Mouse (Mus musculus) thymus, postnatal 36 days (tissue): ENCODE measurements at regions not wholly inside any gene's neighbourhood (a gene's known extent, or its start where the extent isn't known, plus 50 kb on each side); places are given as distances from the start of the nearest gene placed in this dataset.
A peak's percentile ranks its signal among the peaks of the same experiment; 100 is the strongest.

ENCODE experiments used
- DNase-seq, 2 experiments: peaks; one replicate each; pipeline ENCODE4 v3.0.0; 2022; ENCODE audit warnings: mixed read lengths in 2 of 2

GRCm38 (mm10) chr5:16424745-16425144 is 128.6 kb upstream of the Hgf start:
- no peak for DNase-seq

GRCm38 (mm10) chr5:16425302-16425701 is 128.0 kb upstream of the Hgf start:
- DNase-seq: no peak

- no peak for DNase-seq
These were observed 127.0 kb upstream of the Hgf start for GRCm38 (mm10) chr5:16426306-16426705.

DNA sequence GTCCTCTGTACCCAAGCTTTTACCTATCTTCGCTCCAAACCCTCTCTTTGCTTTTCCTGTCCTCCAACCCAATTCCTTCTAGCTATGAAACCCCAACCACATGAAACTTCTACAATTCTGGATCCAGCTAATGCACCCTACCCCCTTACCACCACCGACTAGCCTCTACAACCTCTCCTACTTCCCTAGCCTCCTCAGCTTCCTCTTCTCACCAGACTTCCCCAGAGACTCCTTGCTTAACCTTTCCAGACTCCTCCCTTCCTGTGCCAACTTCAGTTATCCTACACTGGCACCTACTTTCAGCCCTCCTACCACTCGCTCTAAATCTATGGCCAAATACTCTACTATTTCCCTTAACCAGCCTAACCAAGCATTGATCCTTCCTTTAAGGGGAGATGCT is 118.7 kb upstream of the Hgf start:
- no peak for DNase-seq

GRCm38 (mm10) chr5:16445056-16445455 is 108.2 kb upstream of the Hgf start:
- DNase-seq: peak; percentile 6 to 32

- DNase-seq: no peak
These were observed 106.3 kb upstream of the Hgf start for GRCm38 (mm10) chr5:16446977-16447376.

DNA sequence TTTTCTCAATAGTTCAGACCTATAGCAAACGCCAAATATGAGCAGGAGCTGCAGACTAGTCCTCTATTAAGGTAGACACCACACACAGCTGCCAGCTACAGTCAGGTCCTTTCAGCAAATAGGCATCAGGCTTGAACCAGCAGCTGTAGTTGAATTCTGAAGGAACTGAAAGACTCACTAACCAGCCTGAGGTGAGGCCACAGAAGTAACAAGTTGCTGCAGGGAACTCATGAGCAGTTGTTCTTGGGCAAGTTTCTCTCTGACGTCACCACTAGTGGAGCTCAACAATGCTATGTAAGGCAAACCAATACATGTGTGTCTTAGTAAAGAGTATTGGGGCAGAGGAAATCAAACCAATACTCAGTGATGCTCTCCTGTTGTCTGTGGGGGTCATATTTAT is 91.5 kb upstream of the Hgf start:
- DNase-seq: no peak

- no peak for DNase-seq
These were observed 87.0 kb upstream of the Hgf start for GRCm38 (mm10) chr5:16466266-16466665.

DNA sequence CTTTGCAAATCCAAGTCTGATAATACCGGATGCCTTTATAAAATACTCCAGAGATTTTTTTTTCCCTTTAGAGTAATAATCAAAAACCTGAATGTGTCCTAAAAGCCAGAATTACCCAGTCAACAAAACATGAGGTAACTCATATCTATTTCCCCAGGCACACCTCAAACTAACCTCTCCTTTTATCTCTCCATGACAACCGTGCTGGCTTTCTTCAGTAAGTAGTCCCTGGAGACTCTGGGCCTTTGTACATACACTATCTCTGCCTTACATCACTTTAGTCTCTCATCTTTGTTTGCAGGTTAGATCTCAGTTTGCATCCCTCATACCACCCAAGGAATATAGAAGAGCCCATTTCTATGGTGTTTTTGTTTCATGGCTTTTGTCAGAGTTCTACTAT is 84.7 kb upstream of the Hgf start:
- DNase-seq: no peak

DNA sequence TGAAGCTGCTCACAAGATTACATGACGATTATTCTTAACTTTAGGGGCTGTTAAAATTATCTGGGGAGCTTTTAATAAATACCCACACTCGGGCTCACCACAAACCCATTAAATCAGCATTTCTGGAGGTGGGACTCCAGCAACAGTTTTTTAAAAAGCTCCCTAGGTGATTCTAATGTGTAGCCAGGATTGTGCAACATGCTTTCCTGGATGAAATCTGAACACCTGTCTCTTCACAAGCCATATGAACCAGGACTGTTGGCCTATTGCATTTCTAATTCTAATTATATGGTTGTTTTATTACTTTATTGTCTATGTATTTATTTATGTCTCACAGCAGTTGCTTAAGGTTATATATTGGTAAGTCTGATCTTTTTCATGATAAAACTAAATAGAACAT is 84.1 kb upstream of the Hgf start:
- no peak for DNase-seq

DNA sequence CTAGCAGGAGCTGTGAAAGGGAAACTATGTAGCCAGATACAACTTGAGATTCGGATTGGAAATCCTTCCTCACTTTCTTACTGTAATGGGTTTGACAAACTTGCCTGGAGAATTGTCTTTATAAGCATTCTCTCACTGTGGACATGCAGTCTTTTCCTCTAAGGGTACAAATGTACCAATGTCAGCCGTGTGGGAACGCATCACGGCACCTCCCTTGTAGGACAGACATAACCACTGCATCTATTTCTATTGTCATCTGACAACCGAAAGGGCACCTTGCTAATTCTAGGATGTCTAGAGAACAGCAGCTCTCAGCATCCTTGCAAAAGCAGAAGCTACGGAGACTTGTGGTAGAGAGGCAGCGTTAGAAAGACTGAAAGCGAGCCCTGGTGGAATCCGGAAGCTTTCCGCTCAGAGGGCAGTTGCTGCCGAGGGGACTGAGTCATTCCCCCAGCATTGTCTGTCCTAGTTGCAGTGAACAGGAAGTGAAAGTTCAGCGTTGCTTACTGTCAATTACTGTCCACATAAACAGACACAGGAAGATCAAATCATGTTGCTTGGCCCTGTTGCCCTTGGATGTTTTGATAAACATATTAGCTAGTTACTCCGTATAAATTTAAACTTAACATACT is 83.5 kb upstream of the Hgf start:
- DNase-seq: peak; percentile 37 to 41

- no peak for DNase-seq
These were observed 82.8 kb upstream of the Hgf start for GRCm38 (mm10) chr5:16470366-16470982.

GRCm38 (mm10) chr5:16487969-16488368 is 65.3 kb upstream of the Hgf start:
- no peak for DNase-seq

DNA sequence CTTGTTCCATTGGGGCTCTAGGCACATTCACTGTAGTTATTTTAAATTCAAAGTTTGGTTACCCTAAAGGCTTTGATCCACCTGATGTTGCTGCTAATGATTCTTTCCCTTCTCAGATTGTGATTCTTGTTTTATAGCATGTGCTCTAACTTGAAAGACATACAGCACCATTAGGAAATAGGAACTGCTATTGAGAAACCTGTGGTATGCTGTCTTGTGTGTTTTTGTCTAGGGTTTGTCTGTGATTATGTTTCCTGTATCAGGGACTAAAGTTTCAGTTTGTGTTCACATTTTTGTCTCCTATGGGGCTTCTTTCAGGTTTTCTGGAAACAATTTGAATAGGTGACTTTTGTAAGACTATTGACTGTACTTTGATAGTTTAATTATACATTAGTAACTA is 63.5 kb upstream of the Hgf start:
- DNase-seq: no peak

- DNase-seq: no peak
These were observed 53.4 kb upstream of the Hgf start for GRCm38 (mm10) chr5:16499891-16500290.
